Comparison of ENCODE assay signal across 22 mouse cellular contexts in the genomic region with DNA sequence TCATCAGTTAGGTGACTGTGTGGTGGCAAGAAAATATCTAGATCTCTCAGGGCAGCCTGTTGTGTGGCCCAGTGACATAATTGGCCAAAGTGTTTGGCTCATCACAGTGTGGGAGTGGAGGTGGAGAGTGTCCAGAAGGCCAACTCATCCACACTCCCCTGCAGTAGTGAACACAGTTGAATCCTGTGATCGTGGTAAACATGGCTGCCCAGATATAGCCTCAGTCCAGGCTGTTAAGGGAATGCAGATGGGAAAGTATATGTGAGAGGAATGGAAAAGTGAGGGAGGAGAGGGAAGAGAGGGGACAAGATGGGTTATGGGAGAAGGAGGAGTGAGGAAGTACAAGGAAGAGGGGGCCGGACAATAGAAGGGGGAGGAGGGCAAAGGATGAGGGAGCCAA. TPM values are rescaled to one million over a fixed set of nuclear protein-coding genes. Genes with fewer than 3 reads are reported as not detected.
DNase-seq lines count a peak whose midpoint lies in the region; ATAC-seq and TF ChIP-seq lines count a peak whose summit lies in the region.
"Had no signal": no experiment of that assay in that cellular context is flagged by ENCODE, and none has a peak within 500 bp of the region (broad histone marks: within the 10 kb centered on the region; RNA-seq: fewer than 3 reads in every experiment).

No protein-coding gene starts in this region.

- H3K9ac ChIP-seq in heart, embryonic 11.5 days (ENCODE audit: low read depth, low read length): no peak overlapping the region
- H3K9ac ChIP-seq in heart, adult 2 months (ENCODE audit: low read depth, low read length): no peak overlapping the region
- H3K9ac ChIP-seq in heart, embryonic 15.5 days: no peak overlapping the region
- H3K9ac ChIP-seq in lung, embryonic 15.5 days: no peak overlapping the region
- H3K9ac ChIP-seq in midbrain, embryonic 14.5 days (replicated peaks; ENCODE audit: low read length): no peak overlapping the region
- H3K9ac ChIP-seq: forebrain, embryonic 15.5 days; hindbrain, embryonic 15.5 days had no signal

- no peak overlapping the region for H3K27ac ChIP-seq in heart, embryonic 11.5 days (ENCODE audit: low read depth, low read length)
- H3K27ac ChIP-seq in heart, adult 2 months: no peak overlapping the region
- H3K27ac ChIP-seq in heart, embryonic 15.5 days: no peak overlapping the region
- H3K27ac ChIP-seq in lung, embryonic 15.5 days: no peak overlapping the region
- no peak overlapping the region for H3K27ac ChIP-seq in midbrain, embryonic 14.5 days (replicated peaks; ENCODE audit: low read depth, low read length)
- H3K27ac ChIP-seq: forebrain, embryonic 15.5 days; hindbrain, embryonic 15.5 days had no signal

- no peak for TF ChIP-seq EP300 in heart, adult 2 months (IDR thresholded peaks at IDR 0.05; ENCODE audit: insufficient read depth, low read depth, low read length)

- TF ChIP-seq CTCF in heart, adult 2 months (IDR thresholded peaks at IDR 0.05): no peak

- intact Hi-C loops in heart, adult 2 months (cut with DNase I): loop anchor here (10.0 kb wide), 1 partner anchor 184 kb away; no protein-coding TSS in a partner anchor

- TF ChIP-seq POLR2A in heart, adult 2 months (IDR thresholded peaks at IDR 0.05; ENCODE audit: insufficient read depth, low read depth, low read length): no peak

- 76% methylated on average over 2 of the region's 2 CpGs for WGBS in heart, embryonic 11.5 days (ENCODE audit: insufficient replicate concordance)
- WGBS in heart, adult 2 months: 55% methylated on average over 2 of the region's 2 CpGs
- 60% methylated on average over 2 of the region's 2 CpGs for WGBS in heart, embryonic 15.5 days
- 68% methylated on average over 2 of the region's 2 CpGs for WGBS in lung, embryonic 15.5 days
- WGBS in midbrain, embryonic 14.5 days: 85% methylated on average over 2 of the region's 2 CpGs

- peak; percentile 64; the same call in 1 of the 2 replicates for ATAC-seq in heart, embryonic 11.5 days (replicated peaks; ENCODE audit: insufficient number of reproducible peaks, low FRiP score, low TSS enrichment)
- 0 out of 2 replicates have a peak, but pooled peaks have one; percentile 25 for ATAC-seq in heart, embryonic 15.5 days (replicated peaks; ENCODE audit: insufficient number of reproducible peaks, insufficient read depth, low FRiP score, low read depth)
- ATAC-seq in lung, embryonic 15.5 days (ENCODE audit: borderline replicate concordance, extremely low read depth, low FRiP score, low TSS enrichment): peak; percentile 11; the same call in 1 of the 2 replicates
- ATAC-seq in midbrain, embryonic 14.5 days (ENCODE audit: low FRiP score, low TSS enrichment): no peak
- ATAC-seq: forebrain, embryonic 15.5 days; intestine, embryonic 16.5 days had no signal

- no peak overlapping the region for H3K4me3 ChIP-seq in heart, embryonic 11.5 days (ENCODE audit: low read depth, low read length)
- no peak overlapping the region for H3K4me3 ChIP-seq in heart, adult 2 months
- no peak overlapping the region for H3K4me3 ChIP-seq in heart, embryonic 15.5 days
- no peak overlapping the region for H3K4me3 ChIP-seq in lung, embryonic 15.5 days
- no peak overlapping the region for H3K4me3 ChIP-seq in midbrain, embryonic 14.5 days (replicated peaks; ENCODE audit: low read depth, low read length)
- H3K4me3 ChIP-seq: forebrain, embryonic 15.5 days; hindbrain, embryonic 15.5 days had no signal

- H3K4me1 ChIP-seq in heart, embryonic 11.5 days (ENCODE audit: control insufficient read depth, insufficient read depth, low read length): peaks cover 6% of the 10 kb centered on the region; the same call in 1 of the 2 replicates
- H3K4me1 ChIP-seq in heart, adult 2 months (ENCODE audit: control insufficient read depth, insufficient read depth, low read length): peaks cover 1% of the 10 kb centered on the region; the same call in 1 of the 2 replicates
- H3K4me1 ChIP-seq in heart, embryonic 15.5 days (replicated peaks): peaks cover 11% of the 10 kb centered on the region
- no peaks in the 10 kb centered on the region for H3K4me1 ChIP-seq in lung, embryonic 15.5 days
- no peaks in the 10 kb centered on the region for H3K4me1 ChIP-seq in midbrain, embryonic 14.5 days (ENCODE audit: control insufficient read depth, insufficient read depth, low read length)
- H3K4me1 ChIP-seq: forebrain, embryonic 15.5 days; hindbrain, embryonic 15.5 days had no signal

- no peaks in the 10 kb centered on the region for H3K9me3 ChIP-seq in heart, embryonic 11.5 days (replicated peaks; ENCODE audit: control insufficient read depth, low read length)
- no peaks in the 10 kb centered on the region for H3K9me3 ChIP-seq in heart, embryonic 15.5 days (replicated peaks)
- H3K9me3 ChIP-seq in lung, embryonic 15.5 days: no peaks in the 10 kb centered on the region
- H3K9me3 ChIP-seq in midbrain, embryonic 14.5 days (ENCODE audit: control insufficient read depth, low read length): no peaks in the 10 kb centered on the region
- H3K9me3 ChIP-seq: forebrain, embryonic 15.5 days; hindbrain, embryonic 15.5 days had no signal

- H3K4me2 ChIP-seq in heart, embryonic 11.5 days: no peak overlapping the region
- no peak overlapping the region for H3K4me2 ChIP-seq in heart, embryonic 15.5 days
- H3K4me2 ChIP-seq in lung, embryonic 15.5 days: no peak overlapping the region
- no peak overlapping the region for H3K4me2 ChIP-seq in midbrain, embryonic 14.5 days (ENCODE audit: low read length)
- H3K4me2 ChIP-seq: forebrain, embryonic 15.5 days; hindbrain, embryonic 15.5 days had no signal

- H3K36me3 ChIP-seq in heart, embryonic 11.5 days (ENCODE audit: control insufficient read depth, insufficient read depth, low read length): no peaks in the 10 kb centered on the region
- H3K36me3 ChIP-seq in heart, adult 2 months (ENCODE audit: control insufficient read depth, insufficient read depth, low read length): peaks cover 2% of the 10 kb centered on the region; the same call in 1 of the 2 replicates
- H3K36me3 ChIP-seq in heart, embryonic 15.5 days: no peaks in the 10 kb centered on the region
- H3K36me3 ChIP-seq in lung, embryonic 15.5 days: no peaks in the 10 kb centered on the region
- no peaks in the 10 kb centered on the region for H3K36me3 ChIP-seq in midbrain, embryonic 14.5 days (ENCODE audit: control insufficient read depth, insufficient read depth, low read length)
- H3K36me3 ChIP-seq: forebrain, embryonic 15.5 days; hindbrain, embryonic 15.5 days had no signal

- DNase-seq in heart, adult 2 months: no peak
- no peak for DNase-seq in heart, postnatal 4 days
- DNase-seq in lung, postnatal 36 days: no peak
- no peak for DNase-seq in midbrain, embryonic 14.5 days
- DNase-seq: adrenal gland, adult 2 months; adrenal gland, postnatal 25 days; cerebellum, adult 18-20 months; cerebellum, adult 9-11 months; cerebellum, postnatal 36 days; gastrocnemius, postnatal 36 days had no signal

- H3K79me2 ChIP-seq in heart, adult 2 months (replicated peaks; ENCODE audit: control insufficient read depth, insufficient read depth, low read length): no peaks in the 10 kb centered on the region

- H3K27me3 ChIP-seq in heart, embryonic 11.5 days (ENCODE audit: control insufficient read depth, insufficient read depth, low read length): peaks cover 10% of the 10 kb centered on the region
- H3K27me3 ChIP-seq in heart, adult 2 months (ENCODE audit: control insufficient read depth, insufficient read depth, low read length): no peaks in the 10 kb centered on the region
- H3K27me3 ChIP-seq in heart, embryonic 15.5 days: peaks cover 14% of the 10 kb centered on the region
- H3K27me3 ChIP-seq in lung, embryonic 15.5 days: no peaks in the 10 kb centered on the region
- no peaks in the 10 kb centered on the region for H3K27me3 ChIP-seq in midbrain, embryonic 14.5 days (ENCODE audit: control insufficient read depth, insufficient read depth, low read length)
- H3K27me3 ChIP-seq: forebrain, embryonic 15.5 days; hindbrain, embryonic 15.5 days had no signal

RNA-seq across cellular contexts. Expression of a gene that starts 25.3 kb away (rescaled TPM):
- 0.25 TPM in 1 of 2 replicates, not detected in the other for polyA plus RNA-seq in heart, embryonic 11.5 days (2014; fragmentation: Nextera tagmentation; extraction: Ambion mirVana)
- total RNA-seq in heart, adult 2 months (2021): 1 to 10 TPM in 1 of 2 experiments, under 1 TPM in 1; 0.45 to 1.5 TPM
- 0.61 and 1.3 TPM in 2 replicates for polyA plus RNA-seq in heart, adult 2 months (2012; rRNA removed)
- polyA plus RNA-seq in heart, embryonic 15.5 days (2015; fragmentation: Nextera tagmentation; extraction: Ambion mirVana): 0.10 TPM in 1 of 2 replicates, not detected in the other
- under 1 TPM in 1 of 2 experiments, not detected in 1; 0.17 TPM for total RNA-seq in heart, postnatal 4 days (2021)
- 0.12 TPM in 1 of 2 replicates, not detected in the other for polyA plus RNA-seq in lung, embryonic 15.5 days (2015; fragmentation: Nextera tagmentation; extraction: Ambion mirVana)
- polyA plus RNA-seq in midbrain, embryonic 14.5 days (2014; fragmentation: Nextera tagmentation; extraction: Ambion mirVana): not detected in 2 replicates
- total RNA-seq: ES-E14 had no signal
- polyA plus RNA-seq: embryonic facial prominence, embryonic 14.5 days; forebrain, embryonic 15.5 days; hindbrain, embryonic 11.5 days; hindbrain, embryonic 15.5 days had no signal

RNA-seq across cellular contexts. Expression of a gene that starts 35.4 kb away (rescaled TPM):
- polyA plus RNA-seq in heart, embryonic 11.5 days (2014; fragmentation: Nextera tagmentation; extraction: Ambion mirVana): not detected in 2 replicates
- under 1 TPM in 1 of 2 experiments, not detected in 1; 0.26 TPM for total RNA-seq in heart, adult 2 months (2021)
- polyA plus RNA-seq in heart, adult 2 months (2012; rRNA removed): 0.04 TPM in 1 of 2 replicates, not detected in the other
- 0.06 and 0.25 TPM in 2 replicates for polyA plus RNA-seq in heart, embryonic 15.5 days (2015; fragmentation: Nextera tagmentation; extraction: Ambion mirVana)
- total RNA-seq in heart, postnatal 4 days (2021): not detected
- 0.15 TPM in 1 of 2 replicates, not detected in the other for polyA plus RNA-seq in lung, embryonic 15.5 days (2015; fragmentation: Nextera tagmentation; extraction: Ambion mirVana)
- polyA plus RNA-seq in midbrain, embryonic 14.5 days (2014; fragmentation: Nextera tagmentation; extraction: Ambion mirVana): 0.43 TPM in 1 of 2 replicates, not detected in the other
- total RNA-seq: ES-E14; gastrocnemius, adult 8-10 months; gastrocnemius, postnatal 36 days had no signal

RNA-seq across cellular contexts. Expression of a gene that starts 51.2 kb away (rescaled TPM):
- polyA plus RNA-seq in heart, embryonic 11.5 days (2014; fragmentation: Nextera tagmentation; extraction: Ambion mirVana): 0.17 and 0.55 TPM in 2 replicates
- not detected for total RNA-seq in heart, adult 2 months (2021)
- polyA plus RNA-seq in heart, adult 2 months (2012; rRNA removed): 0.06 TPM in 1 of 2 replicates, not detected in the other
- 0.11 TPM in 1 of 2 replicates, not detected in the other for polyA plus RNA-seq in heart, embryonic 15.5 days (2015; fragmentation: Nextera tagmentation; extraction: Ambion mirVana)
- total RNA-seq in heart, postnatal 4 days (2021): not detected
- not detected in 2 replicates for polyA plus RNA-seq in lung, embryonic 15.5 days (2015; fragmentation: Nextera tagmentation; extraction: Ambion mirVana)
- polyA plus RNA-seq in midbrain, embryonic 14.5 days (2014; fragmentation: Nextera tagmentation; extraction: Ambion mirVana): not detected in 2 replicates
- total RNA-seq: ES-E14; gastrocnemius, adult 8-10 months; gastrocnemius, postnatal 36 days; heart, adult 18-20 months had no signal
- polyA plus RNA-seq: adrenal gland, adult 2 months; embryonic facial prominence, embryonic 14.5 days; forebrain, embryonic 15.5 days; hindbrain, embryonic 11.5 days; hindbrain, embryonic 15.5 days; kidney, adult 2 months had no signal

RNA-seq across cellular contexts. Expression of a gene that starts 57.1 kb away (rescaled TPM):
- polyA plus RNA-seq in heart, embryonic 11.5 days (2014; fragmentation: Nextera tagmentation; extraction: Ambion mirVana): 1.0 and 1.1 TPM in 2 replicates
- total RNA-seq in heart, adult 2 months (2021): 1 to 10 TPM; 1.1 to 1.6 TPM
- polyA plus RNA-seq in heart, adult 2 months (2012; rRNA removed): 0.59 and 2.0 TPM in 2 replicates
- polyA plus RNA-seq in heart, embryonic 15.5 days (2015; fragmentation: Nextera tagmentation; extraction: Ambion mirVana): 2.9 and 11.3 TPM in 2 replicates
- 1 to 10 TPM in 1 of 2 experiments, under 1 TPM in 1; 0.83 to 1.7 TPM for total RNA-seq in heart, postnatal 4 days (2021)
- 1.6 and 4.4 TPM in 2 replicates for polyA plus RNA-seq in lung, embryonic 15.5 days (2015; fragmentation: Nextera tagmentation; extraction: Ambion mirVana)
- polyA plus RNA-seq in midbrain, embryonic 14.5 days (2014; fragmentation: Nextera tagmentation; extraction: Ambion mirVana): 0.45 and 1.5 TPM in 2 replicates
- total RNA-seq: gastrocnemius, adult 8-10 months; gastrocnemius, postnatal 36 days had no signal
